Mouse (Mus musculus): ENCODE results near the gene Anks1b.

Gene Anks1b

GRCm38 (mm10) chr10:90859665-90860523 is 986.6 kb downstream of the Anks1b start:
- DNase-seq (ENCODE audit: low spot score in 2 of 2) = peak in 1 of 2 experiments; percentile 48

- no peak for DNase-seq (ENCODE audit: low spot score in 2 of 2)
Measured at GRCm38 (mm10) chr10:90863881-90864598, 990.7 kb downstream of the Anks1b start.

GRCm38 (mm10) chr10:90864599-90864889 is 991.2 kb downstream of the Anks1b start:
- DNase-seq (ENCODE audit: low spot score in 2 of 2) = no peak

- DNase-seq (ENCODE audit: low spot score in 2 of 2) = no peak
Measured at GRCm38 (mm10) chr10:90873204-90873603, 999.9 kb downstream of the Anks1b start.

- no peak for DNase-seq (ENCODE audit: low spot score in 2 of 2)
Measured at GRCm38 (mm10) chr10:90874166-90874565, 1000.9 kb downstream of the Anks1b start.

- no peak for DNase-seq (ENCODE audit: low spot score in 2 of 2)
Measured at GRCm38 (mm10) chr10:90880854-90881560, 1007.7 kb downstream of the Anks1b start.

GRCm38 (mm10) chr10:90889566-90889965 is 1016.3 kb downstream of the Anks1b start:
- no peak for DNase-seq (ENCODE audit: low spot score in 2 of 2)

GRCm38 (mm10) chr10:90892728-90893127 is 1019.4 kb downstream of the Anks1b start:
- DNase-seq (ENCODE audit: low spot score in 2 of 2) = peak; percentile 32 to 43

- DNase-seq (ENCODE audit: low spot score in 2 of 2) = no peak
Measured at GRCm38 (mm10) chr10:90897894-90898293, 1024.6 kb downstream of the Anks1b start.

- no peak for DNase-seq (ENCODE audit: low spot score in 2 of 2)
Measured at GRCm38 (mm10) chr10:90904185-90904584, 1030.9 kb downstream of the Anks1b start.

GRCm38 (mm10) chr10:90907381-90907780 is 1034.1 kb downstream of the Anks1b start:
- no peak for DNase-seq (ENCODE audit: low spot score in 2 of 2)

- no peak for DNase-seq (ENCODE audit: low spot score in 2 of 2)
Measured at GRCm38 (mm10) chr10:90923476-90923875, 1050.2 kb downstream of the Anks1b start.

GRCm38 (mm10) chr10:90933088-90933487 is 1059.8 kb downstream of the Anks1b start:
- DNase-seq (ENCODE audit: low spot score in 2 of 2) = no peak

- DNase-seq (ENCODE audit: low spot score in 2 of 2) = no peak
Measured at GRCm38 (mm10) chr10:90934678-90935077, 1061.4 kb downstream of the Anks1b start.

- no peak for DNase-seq (ENCODE audit: low spot score in 2 of 2)
Measured at GRCm38 (mm10) chr10:90937721-90938460, 1064.6 kb downstream of the Anks1b start.

GRCm38 (mm10) chr10:90940521-90941520 is 1067.5 kb downstream of the Anks1b start:
- DNase-seq (ENCODE audit: low spot score in 2 of 2) = no peak

GRCm38 (mm10) chr10:90942001-90942700 is 1068.8 kb downstream of the Anks1b start:
- DNase-seq (ENCODE audit: low spot score in 2 of 2) = no peak

GRCm38 (mm10) chr10:90947043-90947442 is 1073.7 kb downstream of the Anks1b start:
- no peak for DNase-seq (ENCODE audit: low spot score in 2 of 2)

- DNase-seq (ENCODE audit: low spot score in 2 of 2) = no peak
Measured at GRCm38 (mm10) chr10:90947608-90948373, 1074.5 kb downstream of the Anks1b start.

Data from frontal cortex, postnatal 10 days (tissue).